Mouse (Mus musculus): ENCODE results near the gene Ppfibp2. TPM values are rescaled to one million over a fixed set of nuclear protein-coding genes. Genes with fewer than 3 reads are reported as not detected.

The Ppfibp2 gene
- total RNA-seq, 1 experiment = 6.0 TPM

- Histone ChIP-seq H3K9ac (ENCODE audit: insufficient read depth, low read depth, low read length, poor library complexity, severe bottlenecking) (no peak overlapping the region), H3K4me1 (ENCODE audit: control insufficient read depth in 2 of 2, insufficient read depth in 2 of 2, low read length in 2 of 2, poor library complexity in 1 of 2) (no peaks in the 10 kb centered on the region), H3K4me3 (ENCODE audit: insufficient read depth in 1 of 2, low read depth in 1 of 2, low read length in 2 of 2, poor library complexity in 1 of 2, severe bottlenecking in 1 of 2) (no peak overlapping the region), H3K36me3 (ENCODE audit: control insufficient read depth, insufficient read depth, low read length, poor library complexity, severe bottlenecking) (0 out of 2 replicates have a peak, but pooled peaks cover 4% of the 10 kb centered on the region), H3K9me3 (ENCODE audit: control insufficient read depth, insufficient read depth, low read depth, low read length) (no peaks in the 10 kb centered on the region), H3K27ac (ENCODE audit: insufficient read depth, low read depth, low read length, poor library complexity, severe bottlenecking) (no peak overlapping the region)
- TF ChIP-seq HCFC1 (IDR thresholded peaks at IDR 0.05; ENCODE audit: borderline replicate concordance, insufficient read depth, low read length) (no peak), ZNF384 (IDR thresholded peaks at IDR 0.05; ENCODE audit: low read depth, low read length) (no peak), CHD2 (IDR thresholded peaks at IDR 0.05; ENCODE audit: low read depth, low read length) (no peak), MAFK (IDR thresholded peaks at IDR 0.05; ENCODE audit: insufficient read depth, low read depth, low read length) (no peak), ZC3H11A (IDR thresholded peaks at IDR 0.05; ENCODE audit: borderline replicate concordance, low read depth, low read length) (no peak)
- DNase-seq (ENCODE audit: low read depth, low spot score) = no peak
- in situ Hi-C loops (cut with MboI; ENCODE audit: low sequenced_read_pairs in 2 of 2, unreplicated experiment in 2 of 2) = no loop called here
Measured at GRCm38 (mm10) chr7:107720771-107721170, 125.8 kb downstream of the Ppfibp2 start.

GRCm38 (mm10) chr7:107722536-107722935, 127.5 kb downstream of the Ppfibp2 start:
- H3K9ac ChIP-seq (ENCODE audit: insufficient read depth, low read depth, low read length, poor library complexity, severe bottlenecking) = no peak overlapping the region
- no peak for TF ChIP-seq ZC3H11A (IDR thresholded peaks at IDR 0.05; ENCODE audit: borderline replicate concordance, low read depth, low read length)
- no peaks in the 10 kb centered on the region for H3K9me3 ChIP-seq (ENCODE audit: control insufficient read depth, insufficient read depth, low read depth, low read length)
- H3K27ac ChIP-seq (ENCODE audit: insufficient read depth, low read depth, low read length, poor library complexity, severe bottlenecking) = no peak overlapping the region
- no peak for DNase-seq (ENCODE audit: low read depth, low spot score)
- no peak overlapping the region for H3K4me3 ChIP-seq (ENCODE audit: insufficient read depth in 1 of 2, low read depth in 1 of 2, low read length in 2 of 2, poor library complexity in 1 of 2, severe bottlenecking in 1 of 2)
- H3K4me1 ChIP-seq (ENCODE audit: control insufficient read depth in 2 of 2, insufficient read depth in 2 of 2, low read length in 2 of 2, poor library complexity in 1 of 2) = no peaks in the 10 kb centered on the region
- in situ Hi-C loops (cut with MboI; ENCODE audit: low sequenced_read_pairs in 2 of 2, unreplicated experiment in 2 of 2) = no loop called here
- 0 out of 2 replicates have a peak, but pooled peaks cover 4% of the 10 kb centered on the region for H3K36me3 ChIP-seq (ENCODE audit: control insufficient read depth, insufficient read depth, low read length, poor library complexity, severe bottlenecking)

GRCm38 (mm10) chr7:107727538-107727937, 132.5 kb downstream of the Ppfibp2 start:
- Histone ChIP-seq H3K36me3 (ENCODE audit: control insufficient read depth, insufficient read depth, low read length, poor library complexity, severe bottlenecking) (no peaks in the 10 kb centered on the region), H3K9me3 (ENCODE audit: control insufficient read depth, insufficient read depth, low read depth, low read length) (no peaks in the 10 kb centered on the region), H3K4me1 (ENCODE audit: control insufficient read depth in 2 of 2, insufficient read depth in 2 of 2, low read length in 2 of 2, poor library complexity in 1 of 2) (no peaks in the 10 kb centered on the region), H3K27ac (ENCODE audit: insufficient read depth, low read depth, low read length, poor library complexity, severe bottlenecking) (no peak overlapping the region), H3K9ac (ENCODE audit: insufficient read depth, low read depth, low read length, poor library complexity, severe bottlenecking) (no peak overlapping the region), H3K4me3 (ENCODE audit: insufficient read depth in 1 of 2, low read depth in 1 of 2, low read length in 2 of 2, poor library complexity in 1 of 2, severe bottlenecking in 1 of 2) (no peak overlapping the region)
- in situ Hi-C loops (cut with MboI; ENCODE audit: low sequenced_read_pairs in 2 of 2, unreplicated experiment in 2 of 2) = loop anchor here in 1 of 2 experiments (25.0 kb wide), 1 partner anchor 515 kb away; the partner anchor contains the start of gene Rbmxl2
- no peak for DNase-seq (ENCODE audit: low read depth, low spot score)
- TF ChIP-seq MAFK (IDR thresholded peaks at IDR 0.05; ENCODE audit: insufficient read depth, low read depth, low read length) (no peak), ZC3H11A (IDR thresholded peaks at IDR 0.05; ENCODE audit: borderline replicate concordance, low read depth, low read length) (no peak), HCFC1 (IDR thresholded peaks at IDR 0.05; ENCODE audit: borderline replicate concordance, insufficient read depth, low read length) (no peak), ZNF384 (IDR thresholded peaks at IDR 0.05; ENCODE audit: low read depth, low read length) (no peak)

- in situ Hi-C loops (cut with MboI; ENCODE audit: low sequenced_read_pairs in 2 of 2, unreplicated experiment in 2 of 2) = loop anchor here in 1 of 2 experiments (25.0 kb wide), 1 partner anchor 518 kb away; the partner anchor contains the start of gene Rbmxl2
- TF ChIP-seq CHD2 (IDR thresholded peaks at IDR 0.05; ENCODE audit: low read depth, low read length) (no peak), ZNF384 (IDR thresholded peaks at IDR 0.05; ENCODE audit: low read depth, low read length) (no peak), ZC3H11A (IDR thresholded peaks at IDR 0.05; ENCODE audit: borderline replicate concordance, low read depth, low read length) (no peak), MAFK (IDR thresholded peaks at IDR 0.05; ENCODE audit: insufficient read depth, low read depth, low read length) (no peak), HCFC1 (IDR thresholded peaks at IDR 0.05; ENCODE audit: borderline replicate concordance, insufficient read depth, low read length) (no peak)
- H3K9me3 ChIP-seq (ENCODE audit: control insufficient read depth, insufficient read depth, low read depth, low read length) = no peaks in the 10 kb centered on the region
- H3K36me3 ChIP-seq (ENCODE audit: control insufficient read depth, insufficient read depth, low read length, poor library complexity, severe bottlenecking) = no peaks in the 10 kb centered on the region
- H3K27ac ChIP-seq (ENCODE audit: insufficient read depth, low read depth, low read length, poor library complexity, severe bottlenecking) = no peak overlapping the region
- H3K4me1 ChIP-seq (ENCODE audit: control insufficient read depth in 2 of 2, insufficient read depth in 2 of 2, low read length in 2 of 2, poor library complexity in 1 of 2) = no peaks in the 10 kb centered on the region
- DNase-seq (ENCODE audit: low read depth, low spot score) = no peak
- no peak overlapping the region for H3K4me3 ChIP-seq (ENCODE audit: insufficient read depth in 1 of 2, low read depth in 1 of 2, low read length in 2 of 2, poor library complexity in 1 of 2, severe bottlenecking in 1 of 2)
- no peak overlapping the region for H3K9ac ChIP-seq (ENCODE audit: insufficient read depth, low read depth, low read length, poor library complexity, severe bottlenecking)
Measured at GRCm38 (mm10) chr7:107730587-107730986, 135.6 kb downstream of the Ppfibp2 start.

GRCm38 (mm10) chr7:107733162-107733561, 138.2 kb downstream of the Ppfibp2 start:
- TF ChIP-seq HCFC1 (IDR thresholded peaks at IDR 0.05; ENCODE audit: borderline replicate concordance, insufficient read depth, low read length) (no peak), MAFK (IDR thresholded peaks at IDR 0.05; ENCODE audit: insufficient read depth, low read depth, low read length) (no peak), CHD2 (IDR thresholded peaks at IDR 0.05; ENCODE audit: low read depth, low read length) (no peak), ZC3H11A (IDR thresholded peaks at IDR 0.05; ENCODE audit: borderline replicate concordance, low read depth, low read length) (no peak), ZNF384 (IDR thresholded peaks at IDR 0.05; ENCODE audit: low read depth, low read length) (no peak)
- in situ Hi-C loops (cut with MboI; ENCODE audit: low sequenced_read_pairs in 2 of 2, unreplicated experiment in 2 of 2) = loop anchor here in 1 of 2 experiments (25.0 kb wide), 1 partner anchor 521 kb away; the partner anchor contains the start of gene Rbmxl2

More at GRCm38 (mm10) chr7:107733162-107733561, 138.2 kb downstream of the Ppfibp2 start:
- Histone ChIP-seq H3K4me3 (ENCODE audit: insufficient read depth in 1 of 2, low read depth in 1 of 2, low read length in 2 of 2, poor library complexity in 1 of 2, severe bottlenecking in 1 of 2) (no peak overlapping the region), H3K36me3 (ENCODE audit: control insufficient read depth, insufficient read depth, low read length, poor library complexity, severe bottlenecking) (no peaks in the 10 kb centered on the region), H3K9me3 (ENCODE audit: control insufficient read depth, insufficient read depth, low read depth, low read length) (no peaks in the 10 kb centered on the region), H3K4me1 (ENCODE audit: control insufficient read depth in 2 of 2, insufficient read depth in 2 of 2, low read length in 2 of 2, poor library complexity in 1 of 2) (no peaks in the 10 kb centered on the region), H3K9ac (ENCODE audit: insufficient read depth, low read depth, low read length, poor library complexity, severe bottlenecking) (no peak overlapping the region), H3K27ac (ENCODE audit: insufficient read depth, low read depth, low read length, poor library complexity, severe bottlenecking) (no peak overlapping the region)
- DNase-seq (ENCODE audit: low read depth, low spot score) = no peak

Measured in ES-E14 (cell line).